Mouse (Mus musculus) CD8-positive naive resting alpha-beta T cell, adult 57 days (primary cell): Measurements from ENCODE around the gene Zfp507. TPM values are rescaled to one million over a fixed set of nuclear protein-coding genes. Genes with fewer than 3 reads are reported as not detected.

ENCODE experiments used
- total RNA-seq: library from RNA; stranded (reverse); gene quantifications from one replicate; pipeline ENCODE4 v1.2.4, GENCODE M21; 2023

Gene Zfp507
- 71.2 TPM for total RNA-seq

DNA sequence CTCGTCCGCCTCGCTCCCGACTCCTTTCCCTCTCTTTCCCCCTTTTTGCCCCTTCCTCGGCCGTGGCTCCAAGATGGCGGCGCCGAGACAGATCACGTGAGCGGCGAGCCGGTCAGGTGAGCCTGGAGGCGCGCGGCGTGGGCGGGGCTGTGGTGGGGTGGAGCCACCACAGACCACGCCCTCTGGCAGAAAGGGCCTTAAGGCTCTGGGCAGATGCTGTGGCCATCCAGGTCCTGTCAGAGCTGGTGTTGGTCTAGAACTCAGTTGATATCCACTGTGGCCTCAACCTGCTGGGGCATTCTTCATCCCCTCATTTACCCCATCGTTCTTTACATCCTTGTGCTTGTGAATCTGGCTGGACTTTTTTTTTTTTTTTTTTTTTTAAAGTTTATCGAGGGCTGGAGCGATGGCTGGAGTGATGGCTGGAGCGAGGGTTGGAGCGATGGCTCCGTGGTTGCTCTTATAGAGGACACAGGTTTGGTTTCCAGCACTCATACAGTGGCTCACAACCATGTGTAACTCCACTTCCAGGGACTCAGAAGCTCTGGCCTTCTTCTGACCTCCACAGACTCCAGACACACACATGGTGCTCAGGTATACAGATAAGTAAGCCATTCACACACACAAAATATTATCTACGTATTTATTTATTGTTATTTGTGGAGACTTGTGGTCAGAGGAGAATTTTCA, at the start of gene Zfp507:
Gene Zfp507 (minus strand): TSS at position 98 of the 690 bp plus-strand sequence.

DNA sequence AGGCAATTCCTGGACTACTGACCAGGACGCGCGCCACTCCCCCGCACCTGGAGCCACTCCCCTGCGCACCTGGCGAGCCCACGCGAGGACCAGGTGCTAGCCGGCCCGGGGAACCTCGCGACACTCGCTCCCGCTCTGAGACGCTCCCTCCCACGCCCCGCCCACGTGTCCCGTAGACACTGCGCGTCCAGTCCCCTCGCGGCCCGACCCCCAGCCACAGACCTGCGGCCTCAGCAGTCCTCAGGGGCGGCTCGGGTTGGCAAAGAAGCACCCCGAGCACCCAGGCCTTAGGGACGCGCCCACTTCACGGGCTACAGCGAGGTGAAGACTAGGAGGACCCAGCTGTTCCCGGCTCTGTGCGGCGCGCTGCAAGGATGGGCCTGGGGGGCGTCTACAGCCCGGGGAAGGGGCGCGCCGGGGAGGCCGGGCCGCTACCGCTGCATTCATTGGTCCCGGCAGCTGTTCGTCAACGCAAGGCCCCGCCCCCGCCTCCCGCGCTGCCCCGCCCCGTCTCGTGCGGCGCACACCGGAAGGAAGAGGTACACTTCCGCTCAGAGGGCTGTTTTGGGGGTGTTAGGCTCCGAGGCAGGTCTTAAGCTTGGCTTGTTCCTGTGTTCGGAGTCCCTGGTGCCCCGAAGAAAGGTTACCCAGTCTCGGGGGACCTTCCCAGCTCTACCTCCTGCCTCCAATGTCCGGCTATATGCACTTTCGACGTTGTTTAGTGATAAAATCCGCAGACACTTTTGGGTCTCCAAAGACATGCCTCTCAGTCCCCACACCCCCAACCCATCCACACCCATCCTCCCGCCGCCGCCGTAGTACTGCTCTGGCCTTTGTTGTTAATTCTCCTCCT, 48.5 kb downstream of the Zfp507 start, which contains the start of gene Dpy19l3:
Gene Dpy19l3 (minus strand): TSS at position 422 of the 853 bp plus-strand sequence.

Other genes with a start within 250 kb of the Zfp507 start
- 20.5 TPM for gene Nudt19, start 246.7 kb downstream of the Zfp507 start, total RNA-seq
- 0.15 TPM for gene Rgs9bp, start 217.4 kb downstream of the Zfp507 start, total RNA-seq
- 43.8 TPM for gene Ankrd27, start 216.8 kb downstream of the Zfp507 start, total RNA-seq
- 49.2 TPM for gene Pdcd5, start 155.5 kb downstream of the Zfp507 start, total RNA-seq
- 46.0 TPM for gene Dpy19l3, start 48.5 kb downstream of the Zfp507 start, total RNA-seq